Mouse (Mus musculus) neural tube, embryonic 11.5 days (tissue): ENCODE data around the gene Bnipl. TPM values are rescaled to one million over a fixed set of nuclear protein-coding genes. Genes with fewer than 3 reads are reported as not detected.

Source experiments
- ATAC-seq: fragments of 200-750 bp; cut with Nextera tagmentation; 2 replicates; pipeline ENCODE4 v1.8.0; 2017; ENCODE audit warnings: moderate number of reproducible peaks, mild to moderate bottlenecking, moderate TSS enrichment, moderate library complexity; ENCODE audit not compliant: insufficient read depth, low FRiP score, low TSS enrichment
- DNase-seq: peaks from one replicate; pipeline ENCODE4 v3.0.0-alpha.2; 2015; ENCODE audit warnings: low spot score
- H3K27ac ChIP-seq: fragments of 300-500 bp; sonication (generic); 2 replicates; pipeline ENCODE4 v1.5.1; 2014; ENCODE audit warnings: low read depth, mild to moderate bottlenecking, low read length
- H3K27me3 ChIP-seq: fragments of 300-500 bp; sonication (generic); 2 replicates; pipeline ENCODE4 v1.6.1; 2014; ENCODE audit warnings: mild to moderate bottlenecking, low read length, mixed read lengths; ENCODE audit not compliant: control insufficient read depth, insufficient read depth
- H3K36me3 ChIP-seq: fragments of 300-500 bp; sonication (generic); 2 replicates; pipeline ENCODE4 v1.6.1; 2014; ENCODE audit warnings: mild to moderate bottlenecking, low read length, moderate library complexity, mixed read lengths; ENCODE audit not compliant: control insufficient read depth, insufficient read depth
- H3K4me1 ChIP-seq: fragments of 300-500 bp; sonication (generic); 2 replicates; pipeline ENCODE4 v1.6.1; 2014; ENCODE audit warnings: low read length, mixed read lengths; ENCODE audit not compliant: control insufficient read depth, insufficient read depth
- H3K4me2 ChIP-seq: fragments of 300-500 bp; sonication (generic); 2 replicates; pipeline ENCODE4 v1.6.1; 2014; ENCODE audit warnings: low read depth, mild to moderate bottlenecking, moderate library complexity
- H3K4me3 ChIP-seq: fragments of 300-500 bp; sonication (generic); 2 replicates; pipeline ENCODE4 v1.5.1; 2014; ENCODE audit warnings: low read depth, low read length
- H3K9ac ChIP-seq: fragments of 300-500 bp; sonication (generic); 2 replicates; pipeline ENCODE4 v1.6.1; 2014; ENCODE audit warnings: mild to moderate bottlenecking, low read length
- H3K9me3 ChIP-seq: fragments of 300-500 bp; sonication (generic); 2 replicates; pipeline ENCODE4 v1.6.1; 2016; ENCODE audit warnings: low read length; ENCODE audit not compliant: control insufficient read depth
- WGBS: fragments of 180-500 bp; shearing (Covaris S2); extraction: QIAGEN DNeasy Blood & Tissue Kit; methylation state at CpG from one replicate; pipeline ENCODE4 v1.1.7; 2014; 5-methylcytosine and 5-hydroxymethylcytosine counted together
- polyA plus RNA-seq: library from polyadenylated mRNA; unstranded; fragments of >200 nt; fragmentation: Nextera tagmentation; extraction: Ambion mirVana; gene quantifications from 2 replicates; pipeline ENCODE4 v1.2.1, GENCODE M21; 2014

Gene Bnipl
- polyA plus RNA-seq, 1 experiment from 2014 or later: 0.31 TPM

DNA sequence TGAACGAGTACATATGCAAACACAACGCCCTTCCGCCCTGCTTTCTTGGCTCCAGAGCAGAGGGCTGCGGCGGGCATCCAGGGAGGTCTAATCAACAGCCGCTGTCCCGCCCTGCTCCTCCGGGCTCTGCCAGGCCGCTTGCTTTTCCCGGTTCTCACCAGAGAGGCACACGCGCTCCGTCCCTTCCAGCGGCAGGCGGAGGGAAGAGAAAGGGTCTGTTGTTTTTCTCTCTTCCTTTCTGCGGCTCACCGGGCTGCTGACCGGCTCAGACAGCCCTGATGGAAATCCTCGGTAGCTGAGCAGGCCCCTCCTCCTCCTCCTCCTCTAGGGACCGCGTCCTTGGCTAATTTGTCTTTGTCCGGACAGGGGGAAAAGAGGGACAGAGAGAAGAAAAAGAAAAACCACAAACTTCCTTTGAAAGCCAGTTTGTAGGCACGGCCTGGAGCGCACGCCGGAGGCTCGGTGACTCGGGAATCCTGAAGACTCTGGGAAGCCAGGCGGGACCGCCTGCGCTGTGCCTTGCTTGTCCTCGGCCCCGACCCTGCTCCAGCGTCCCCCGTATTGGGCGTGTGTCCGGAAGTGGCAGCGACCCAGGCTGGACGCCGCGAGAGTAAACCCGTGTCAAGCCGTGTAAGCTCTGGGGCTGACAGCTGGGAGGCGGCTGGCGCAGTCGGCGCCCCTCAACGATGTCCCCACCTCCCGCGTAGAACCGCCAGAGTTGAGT is 32.0 kb upstream of the Bnipl start:
- H3K4me3 ChIP-seq: peak overlapping the region; percentile 65
- under 1% methylated on average over 51 of the region's 51 CpGs for WGBS
- H3K27ac ChIP-seq: peak overlapping the region; percentile 91
- H3K4me1 ChIP-seq: 0 out of 2 replicates have a peak, but pooled peaks cover 5% of the 10 kb centered on the region
- H3K36me3 ChIP-seq: 0 out of 2 replicates have a peak, but pooled peaks cover under 1% of the 10 kb centered on the region
- peak overlapping the region; percentile 71 for H3K9ac ChIP-seq
- H3K4me2 ChIP-seq: peak overlapping the region; percentile 74
- peak; percentile 88 for DNase-seq
- no peaks in the 10 kb centered on the region for H3K27me3 ChIP-seq
- ATAC-seq: peak; percentile 70
- no peaks in the 10 kb centered on the region for H3K9me3 ChIP-seq

DNA sequence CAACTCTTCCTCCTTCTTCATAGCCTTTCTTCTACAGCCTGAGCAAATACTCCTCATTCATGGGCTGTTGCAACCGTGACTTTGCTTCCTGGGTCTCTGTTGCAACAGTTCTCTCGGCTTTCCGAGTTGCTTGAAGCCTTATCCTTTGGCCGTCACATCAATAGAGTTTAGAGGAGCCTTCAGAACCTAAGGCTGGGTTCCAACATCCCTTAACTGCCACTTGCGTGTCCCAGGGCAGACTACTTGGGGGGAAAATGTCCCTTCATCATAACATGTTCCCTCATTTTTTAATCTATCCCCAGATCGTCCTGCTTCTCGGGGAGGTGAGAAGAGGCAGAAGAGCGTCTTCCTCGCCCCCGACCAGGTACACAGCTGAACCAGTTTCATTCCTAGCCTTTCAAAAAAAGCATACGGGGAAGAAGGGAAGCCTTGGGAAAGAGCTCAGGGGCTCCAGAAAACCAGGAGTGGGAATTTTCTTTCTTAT is 31.4 kb upstream of the Bnipl start:
- DNase-seq: no peak
- Histone ChIP-seq H3K36me3 (no peaks in the 10 kb centered on the region), H3K4me2 (peak overlapping the region; percentile 74), H3K27me3 (no peaks in the 10 kb centered on the region), H3K4me1 (0 out of 2 replicates have a peak, but pooled peaks cover 5% of the 10 kb centered on the region), H3K9me3 (no peaks in the 10 kb centered on the region), H3K9ac (peak overlapping the region; percentile 71), H3K27ac (peak overlapping the region; percentile 91), H3K4me3 (peak overlapping the region; percentile 65)
- ATAC-seq: no peak
- WGBS: 0% methylated on average over 11 of the region's 11 CpGs

DNA sequence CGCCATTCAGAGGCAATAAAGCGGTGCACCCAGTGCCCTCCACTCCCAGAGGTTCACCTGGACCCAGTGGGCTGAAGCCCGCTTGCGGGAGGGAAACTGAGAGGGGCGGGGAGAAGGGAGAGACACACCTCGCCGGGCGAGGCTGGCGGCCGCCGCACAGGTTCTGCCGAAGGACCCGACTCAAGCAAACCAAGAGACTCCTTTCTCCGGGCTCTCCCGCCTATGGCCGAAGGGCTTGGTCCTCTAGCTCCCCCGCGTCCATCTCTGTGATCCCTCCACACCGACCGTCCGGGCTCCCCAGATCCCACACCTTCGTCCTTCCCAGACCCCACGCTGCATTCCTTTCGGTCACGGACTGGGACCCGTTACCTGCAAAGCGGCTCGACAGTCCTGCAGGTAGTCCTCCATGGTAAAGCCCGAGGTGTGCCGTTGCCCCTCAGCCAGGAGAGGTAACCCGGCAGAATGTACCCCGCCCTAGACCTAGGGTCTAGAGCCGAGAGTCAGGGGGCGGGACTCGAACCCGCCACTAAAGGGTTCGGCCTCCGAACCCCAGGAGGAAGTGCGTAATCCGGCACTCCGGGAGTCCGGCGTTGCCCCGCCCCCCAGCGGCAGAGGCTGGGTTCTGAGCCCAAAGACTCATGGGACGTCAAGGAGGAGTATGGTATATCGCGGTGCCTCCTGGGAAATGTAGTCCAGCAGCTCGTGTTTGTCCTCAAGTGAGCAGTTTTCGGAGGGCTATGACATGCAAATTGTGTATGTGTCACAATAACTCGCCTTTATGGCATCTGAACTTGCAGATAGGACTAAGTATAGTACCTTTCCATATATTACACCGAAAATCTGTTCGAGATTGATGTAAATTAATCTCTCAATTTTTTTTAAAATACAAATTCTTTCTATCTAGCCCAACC is 30.5 kb upstream of the Bnipl start, which contains the start of the genes Mindy1 and Prune1:
Gene Mindy1 (plus strand): TSS at position 130 of the 911 bp plus-strand sequence.
Gene Prune1 (minus strand): TSS at position 861 of the 911 bp plus-strand sequence.
- Histone ChIP-seq H3K36me3 (no peaks in the 10 kb centered on the region), H3K9me3 (no peaks in the 10 kb centered on the region), H3K4me2 (peak within 1 kb of the TSS; percentile 74), H3K27ac (peak within 1 kb of the TSS; percentile 91), H3K27me3 (no peaks in the 10 kb centered on the region), H3K4me3 (peak within 1 kb of the TSS; percentile 65), H3K9ac (peak within 1 kb of the TSS; percentile 87), H3K4me1 (0 out of 2 replicates have a peak, but pooled peaks cover 5% of the 10 kb centered on the region)
- DNase-seq (peak; percentile 98), ATAC-seq (peak; percentile 89)
- under 1% methylated on average over 53 of the region's 53 CpGs for WGBS

DNA sequence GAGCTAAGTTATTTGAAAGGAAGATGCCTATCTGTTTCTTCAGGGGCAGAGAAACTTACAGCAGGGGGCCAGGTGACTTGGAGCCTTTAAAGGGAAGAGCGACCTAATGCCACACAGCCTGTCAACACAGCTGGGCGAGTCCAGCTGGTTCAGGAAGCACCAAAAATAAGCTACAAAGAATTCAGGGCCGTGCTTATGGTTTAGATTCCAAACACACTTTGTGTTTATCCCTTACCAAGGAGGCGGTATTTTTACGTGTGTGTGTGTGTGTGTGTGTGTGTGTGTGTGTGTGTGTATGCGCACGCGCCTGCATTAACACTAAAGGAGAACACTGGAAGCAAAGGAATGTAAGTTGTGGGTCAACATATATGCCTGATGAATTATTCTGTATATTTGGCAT is 29.8 kb upstream of the Bnipl start:
- 0 out of 2 replicates have a peak, but pooled peaks cover 5% of the 10 kb centered on the region for H3K4me1 ChIP-seq

DNA sequence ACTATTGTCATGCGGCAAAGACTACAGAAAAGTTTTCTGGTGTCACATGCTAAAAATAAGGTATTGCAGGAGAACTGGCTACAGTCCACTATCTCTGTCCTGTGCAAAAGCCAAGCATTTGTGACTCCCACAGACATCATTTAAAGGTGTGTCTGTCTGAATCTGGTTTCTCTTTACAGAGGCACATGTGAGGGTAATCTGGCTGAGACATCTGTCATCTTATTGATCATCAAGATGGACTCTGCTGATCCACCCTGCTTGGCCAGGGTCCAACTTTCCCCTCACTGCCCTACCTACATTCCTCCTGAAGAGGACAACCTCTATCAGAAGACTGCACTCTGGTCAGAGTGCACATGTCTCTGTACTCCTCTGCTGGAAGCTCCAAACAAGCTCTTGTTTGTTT is 26.2 kb upstream of the Bnipl start:
- WGBS: 94% methylated on average over 1 of the region's 1 CpGs
- DNase-seq (no peak), ATAC-seq (no peak)
- H3K4me1 ChIP-seq: no peaks in the 10 kb centered on the region
- H3K9me3 ChIP-seq: no peaks in the 10 kb centered on the region
- no peaks in the 10 kb centered on the region for H3K27me3 ChIP-seq
- no peak overlapping the region for H3K4me3 ChIP-seq
- no peak overlapping the region for H3K27ac ChIP-seq
- no peak overlapping the region for H3K4me2 ChIP-seq
- H3K9ac ChIP-seq: no peak overlapping the region
- no peaks in the 10 kb centered on the region; the same call in 1 of the 2 replicates for H3K36me3 ChIP-seq

More for the DNA sequence above, 29.8 kb upstream of the Bnipl start:
- ATAC-seq (no peak), DNase-seq (peak; percentile 26)
- Histone ChIP-seq H3K4me2 (peak overlapping the region; percentile 74), H3K4me3 (peak overlapping the region; percentile 65), H3K27me3 (no peaks in the 10 kb centered on the region), H3K27ac (0 out of 2 replicates have a peak overlapping the region, but pooled peaks have one; percentile 51), H3K9ac (peak overlapping the region; percentile 87), H3K9me3 (no peaks in the 10 kb centered on the region), H3K36me3 (no peaks in the 10 kb centered on the region)
- 31% methylated on average over 8 of the region's 8 CpGs for WGBS

DNA sequence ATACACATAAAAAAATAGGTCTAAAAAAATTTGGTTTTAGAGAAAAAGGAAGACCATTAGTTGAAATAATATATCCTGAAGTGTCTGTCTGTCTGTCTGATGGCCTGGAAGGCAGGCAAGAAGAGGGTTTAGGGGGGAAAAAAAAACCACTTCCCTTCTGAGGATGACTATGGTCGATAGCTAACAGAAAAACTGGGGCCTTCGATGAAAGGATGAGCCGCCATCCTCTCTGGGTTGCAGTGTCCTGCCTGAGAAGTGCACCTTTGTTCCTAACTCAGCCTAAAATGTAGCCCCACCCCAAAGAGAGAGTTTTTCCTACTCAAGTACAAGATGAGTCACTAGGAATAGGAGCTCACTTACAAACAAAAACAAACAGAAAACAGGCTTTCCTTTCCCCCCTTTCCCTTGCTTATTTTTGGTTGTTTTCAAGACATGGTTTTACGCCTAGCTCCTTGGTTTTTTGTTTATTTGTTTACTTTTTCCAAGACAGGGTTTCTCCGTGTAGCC is 25.5 kb upstream of the Bnipl start:
- no peaks in the 10 kb centered on the region; the same call in 1 of the 2 replicates for H3K36me3 ChIP-seq
- H3K9me3 ChIP-seq: no peaks in the 10 kb centered on the region
- H3K9ac ChIP-seq: no peak overlapping the region
- H3K4me2 ChIP-seq: no peak overlapping the region
- 78% methylated on average over 5 of the region's 5 CpGs for WGBS
- no peak overlapping the region for H3K27ac ChIP-seq
- ATAC-seq (no peak), DNase-seq (no peak)
- no peak overlapping the region for H3K4me3 ChIP-seq
- H3K27me3 ChIP-seq: no peaks in the 10 kb centered on the region
- no peaks in the 10 kb centered on the region for H3K4me1 ChIP-seq

DNA sequence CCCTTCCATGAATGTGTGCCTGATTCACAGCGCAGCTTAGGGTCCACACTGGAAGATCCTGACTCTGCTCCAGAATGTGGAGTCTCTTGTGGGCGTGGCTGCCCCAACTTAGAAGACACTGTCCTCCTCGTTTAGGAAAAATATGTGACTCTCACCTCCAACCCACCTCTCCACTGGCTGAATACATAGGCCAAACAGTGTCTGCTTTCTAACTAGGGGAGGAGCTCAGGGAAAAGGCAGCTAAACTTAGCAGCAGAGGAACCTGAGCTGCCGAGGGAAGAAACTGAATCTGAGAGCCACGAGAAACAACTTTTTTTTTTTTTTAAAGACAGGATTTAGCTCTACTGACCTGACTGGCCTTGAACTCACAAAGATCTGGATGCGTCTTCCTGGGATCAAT is 24.2 kb upstream of the Bnipl start:
- no peak overlapping the region for H3K9ac ChIP-seq
- no peak for DNase-seq
- 82% methylated on average over 6 of the region's 6 CpGs for WGBS

DNA sequence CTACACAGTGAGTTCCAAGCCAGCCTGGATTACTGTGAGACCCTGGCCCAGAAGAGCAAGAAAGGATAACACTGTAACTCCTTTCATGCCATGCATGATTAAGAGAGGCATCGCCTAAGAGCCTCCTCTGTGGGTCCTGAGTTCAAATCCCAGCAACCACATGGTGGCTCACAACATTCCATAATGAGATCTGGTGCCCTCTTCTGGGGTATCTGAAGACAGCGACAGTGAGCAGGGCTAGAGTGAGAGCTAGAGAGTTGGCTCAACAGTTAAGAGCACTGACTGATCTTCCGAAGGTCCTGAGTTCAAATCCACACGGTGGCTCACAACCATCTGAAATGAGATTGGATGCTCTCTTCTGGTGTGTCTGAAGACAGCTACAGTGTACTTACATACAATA is 23.5 kb upstream of the Bnipl start:
- H3K27ac ChIP-seq: no peak overlapping the region
- H3K36me3 ChIP-seq: no peaks in the 10 kb centered on the region; the same call in 1 of the 2 replicates
- no peaks in the 10 kb centered on the region for H3K27me3 ChIP-seq
- DNase-seq (no peak), ATAC-seq (no peak)
- no peak overlapping the region for H3K9ac ChIP-seq
- H3K4me2 ChIP-seq: no peak overlapping the region
- H3K4me3 ChIP-seq: no peak overlapping the region
- no peaks in the 10 kb centered on the region for H3K9me3 ChIP-seq
- 93% methylated on average over 4 of the region's 4 CpGs for WGBS
- H3K4me1 ChIP-seq: no peaks in the 10 kb centered on the region

More for the DNA sequence above, 24.2 kb upstream of the Bnipl start:
- H3K27ac ChIP-seq: no peak overlapping the region
- ATAC-seq: no peak
- no peaks in the 10 kb centered on the region for H3K4me1 ChIP-seq
- no peaks in the 10 kb centered on the region for H3K9me3 ChIP-seq
- H3K4me2 ChIP-seq: no peak overlapping the region
- no peak overlapping the region for H3K4me3 ChIP-seq
- no peaks in the 10 kb centered on the region; the same call in 1 of the 2 replicates for H3K36me3 ChIP-seq
- H3K27me3 ChIP-seq: no peaks in the 10 kb centered on the region
